Mouse (Mus musculus) erythroid progenitor cell, adult 5-6 weeks (primary cell): Measurements from ENCODE around the gene Cass4. TPM values are rescaled to one million over a fixed set of nuclear protein-coding genes. Genes with fewer than 3 reads are reported as not detected.

ENCODE experiments used
- ATAC-seq: replicated peaks from 2 replicates; pipeline ENCODE4 v1.8.0; 2016; ENCODE audit warnings: moderate number of reproducible peaks, mild to moderate bottlenecking, moderate TSS enrichment, inconsistent platforms; ENCODE audit not compliant: poor library complexity, low FRiP score, severe bottlenecking
- total RNA-seq, 2 experiments: library from RNA; stranded (forward) in 1 of 2; stranded (reverse) in 1 of 2; fragments of 150-400 nt in 1 of 2; fragments of 186-747, 209-891 nt in 1 of 2; gene quantifications; 2 replicates each; pipeline versions ENCODE4 v1.2.3 to v1.2.4; 2015 to 2017; ENCODE audit warnings: low replicate concordance in 2 of 2

Cass4 gene
- total RNA-seq, 2 experiments from 2014 or later: not detected

- ATAC-seq: no peak
These were observed 40.2 kb downstream of the Cass4 start for GRCm38 (mm10) chr2:172433746-172434145.

GRCm38 (mm10) chr2:172437371-172437952 is 43.9 kb downstream of the Cass4 start:
- no peak for ATAC-seq

- peak; percentile 88 for ATAC-seq
These were observed 46.4 kb downstream of the Cass4 start, which contains the start of gene Rtf2 for GRCm38 (mm10) chr2:172439843-172440639. TSS of gene Rtf2 (plus strand) at chr2:172440556.

GRCm38 (mm10) chr2:172440640-172441005 is 47.0 kb downstream of the Cass4 start:
- peak; percentile 50 for ATAC-seq

- ATAC-seq: peak; percentile 73
These were observed 47.6 kb downstream of the Cass4 start for GRCm38 (mm10) chr2:172441176-172441575.

GRCm38 (mm10) chr2:172445617-172446016 is 52.0 kb downstream of the Cass4 start:
- no peak for ATAC-seq

GRCm38 (mm10) chr2:172447317-172447716 is 53.7 kb downstream of the Cass4 start:
- no peak for ATAC-seq

GRCm38 (mm10) chr2:172448329-172448728 is 54.7 kb downstream of the Cass4 start:
- no peak for ATAC-seq

GRCm38 (mm10) chr2:172450640-172451039 is 57.0 kb downstream of the Cass4 start:
- no peak for ATAC-seq

GRCm38 (mm10) chr2:172452031-172452430 is 58.4 kb downstream of the Cass4 start:
- ATAC-seq: no peak

GRCm38 (mm10) chr2:172452458-172452857 is 58.9 kb downstream of the Cass4 start:
- ATAC-seq: no peak

GRCm38 (mm10) chr2:172458496-172458895 is 64.9 kb downstream of the Cass4 start, which contains the start of gene Gcnt7:
TSS of gene Gcnt7 (minus strand) at chr2:172458596.
- ATAC-seq: no peak

GRCm38 (mm10) chr2:172460647-172461046 is 67.1 kb downstream of the Cass4 start:
- no peak for ATAC-seq

GRCm38 (mm10) chr2:172462813-172463212 is 69.2 kb downstream of the Cass4 start:
- no peak for ATAC-seq

GRCm38 (mm10) chr2:172466427-172467132 is 73.0 kb downstream of the Cass4 start:
- no peak for ATAC-seq

GRCm38 (mm10) chr2:172467206-172467605 is 73.6 kb downstream of the Cass4 start:
- ATAC-seq: no peak

GRCm38 (mm10) chr2:172468346-172468819 is 74.8 kb downstream of the Cass4 start:
- ATAC-seq: no peak

- no peak for ATAC-seq
These were observed 78.7 kb downstream of the Cass4 start, which contains the start of gene Fam209 for GRCm38 (mm10) chr2:172472318-172472717. TSS of gene Fam209 (plus strand) at chr2:172472520.

GRCm38 (mm10) chr2:172473591-172473990 is 80.0 kb downstream of the Cass4 start:
- no peak for ATAC-seq

- no peak for ATAC-seq
These were observed 81.4 kb downstream of the Cass4 start for GRCm38 (mm10) chr2:172474970-172475369.
